Mouse (Mus musculus): Measurements from ENCODE around the gene Gngt2. TPM values are rescaled to one million over a fixed set of nuclear protein-coding genes. Genes with fewer than 3 reads are reported as not detected.

Gngt2 gene
- polyA plus RNA-seq, 1 experiment from 2014 or later, result 34.1 TPM

DNA sequence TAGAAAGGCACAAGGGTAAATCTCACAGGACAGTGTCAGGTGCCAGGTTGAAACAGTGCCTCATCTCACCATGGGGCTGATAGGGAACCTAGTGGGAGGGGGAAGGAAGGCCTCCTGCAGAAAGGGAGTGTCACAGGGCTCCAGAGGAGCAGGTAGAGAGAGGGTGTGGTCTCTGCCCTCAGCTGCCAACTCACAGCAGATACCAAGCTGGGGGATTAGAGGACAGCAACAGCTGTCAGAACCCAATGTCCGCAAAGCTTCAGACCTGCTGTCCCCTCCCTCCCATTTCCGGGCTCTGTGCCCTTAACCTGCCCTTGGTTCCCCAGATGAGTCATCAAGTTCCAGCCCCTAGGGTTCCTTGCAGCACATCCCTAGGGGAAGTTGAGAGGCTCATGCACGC, 31.5 kb upstream of the Gngt2 start:
- Histone ChIP-seq H3K4me2 (ENCODE audit: low read length) (no peak overlapping the region), H3K9me3 (ENCODE audit: control insufficient read depth, low read length) (peaks cover 6% of the 10 kb centered on the region; the same call in 1 of the 2 replicates), H3K4me1 (ENCODE audit: control insufficient read depth in 2 of 2, insufficient read depth in 2 of 2, low read length in 2 of 2) (peaks cover 6% of the 10 kb centered on the region in 2 experiments; a peak in 3 of 4 replicates), H3K9ac (ENCODE audit: low read length) (no peak overlapping the region), H3K27ac (replicated peaks in 1 of 2; ENCODE audit: control insufficient read depth in 1 of 2, insufficient read depth in 1 of 2, low read depth in 2 of 2, low read length in 2 of 2) (no peak overlapping the region; a peak in 1 of 4 replicates), H3K36me3 (ENCODE audit: control insufficient read depth, insufficient read depth, low read length) (no peaks in the 10 kb centered on the region), H3K27me3 (ENCODE audit: control insufficient read depth, insufficient read depth, low read length) (no peaks in the 10 kb centered on the region), H3K4me3 (ENCODE audit: control insufficient read depth in 1 of 2, insufficient read depth in 1 of 2, low read depth in 1 of 2, low read length in 2 of 2) (no peak overlapping the region)
- no peak for ATAC-seq (ENCODE audit: insufficient number of reproducible peaks, insufficient read depth, low FRiP score, low read depth)
- 4% methylated on average over 3 of the region's 3 CpGs for WGBS

DNA sequence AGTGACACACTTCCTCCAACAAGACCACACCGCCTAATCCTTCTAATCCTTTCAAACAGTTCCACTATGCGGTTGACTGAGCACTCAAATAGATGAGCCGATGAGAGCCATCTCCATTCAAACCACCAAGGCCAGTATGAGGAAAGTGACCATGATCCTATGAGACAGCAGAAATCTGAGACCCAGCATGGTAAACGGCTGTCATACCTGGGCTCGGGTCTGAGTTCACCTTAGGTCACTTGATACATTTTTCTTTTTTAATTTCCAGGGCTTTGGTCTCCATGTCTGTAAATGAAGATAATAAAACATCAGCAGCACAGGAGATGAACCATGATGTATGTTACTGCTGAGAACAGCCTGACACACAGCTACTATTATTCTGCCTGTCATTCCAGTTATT, 29.1 kb upstream of the Gngt2 start:
- H3K9ac ChIP-seq (ENCODE audit: low read length), result no peak overlapping the region
- peaks cover 6% of the 10 kb centered on the region in 2 experiments; a peak in 3 of 4 replicates for H3K4me1 ChIP-seq (ENCODE audit: control insufficient read depth in 2 of 2, insufficient read depth in 2 of 2, low read length in 2 of 2)
- H3K27me3 ChIP-seq (ENCODE audit: control insufficient read depth, insufficient read depth, low read length), result no peaks in the 10 kb centered on the region
- no peak overlapping the region for H3K27ac ChIP-seq (replicated peaks in 1 of 2; ENCODE audit: control insufficient read depth in 1 of 2, insufficient read depth in 1 of 2, low read depth in 2 of 2, low read length in 2 of 2)
- no peak overlapping the region for H3K4me3 ChIP-seq (ENCODE audit: control insufficient read depth in 1 of 2, insufficient read depth in 1 of 2, low read depth in 1 of 2, low read length in 2 of 2)
- 94% methylated on average over 5 of the region's 5 CpGs for WGBS
- H3K4me2 ChIP-seq (ENCODE audit: low read length), result no peak overlapping the region
- H3K36me3 ChIP-seq (ENCODE audit: control insufficient read depth, insufficient read depth, low read length), result no peaks in the 10 kb centered on the region
- ATAC-seq (ENCODE audit: insufficient number of reproducible peaks, insufficient read depth, low FRiP score, low read depth), result no peak
- H3K9me3 ChIP-seq (ENCODE audit: control insufficient read depth, low read length), result peaks cover 6% of the 10 kb centered on the region; the same call in 1 of the 2 replicates

DNA sequence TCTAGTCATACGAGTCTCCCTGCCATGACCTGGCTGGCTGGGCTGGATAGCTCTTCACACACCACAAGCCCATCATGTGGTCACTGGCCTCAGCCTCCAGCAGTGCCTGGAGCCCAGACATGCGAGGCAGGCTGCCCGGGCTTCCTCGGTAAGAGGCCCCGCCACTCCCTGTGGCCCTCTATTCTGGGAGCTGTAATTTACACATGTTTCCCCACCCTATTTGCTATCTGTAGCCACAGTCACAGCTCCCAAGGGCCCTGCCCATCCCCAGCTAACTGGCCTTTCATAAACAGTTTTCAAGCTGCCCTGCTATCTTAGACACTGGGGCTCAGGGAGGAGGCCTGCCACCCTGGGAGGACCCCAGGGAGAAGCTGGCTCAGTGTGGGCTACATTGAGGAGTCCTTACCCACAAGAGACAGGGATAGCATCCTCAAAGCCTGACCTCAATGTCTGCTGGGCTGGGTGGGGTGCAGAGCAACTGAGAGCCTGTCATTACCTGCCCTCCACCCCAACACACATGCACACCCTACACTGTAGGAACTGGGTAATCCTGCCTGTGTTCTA, 28.5 kb upstream of the Gngt2 start:
- Histone ChIP-seq H3K4me2 (ENCODE audit: low read length) (no peak overlapping the region), H3K27me3 (ENCODE audit: control insufficient read depth, insufficient read depth, low read length) (no peaks in the 10 kb centered on the region), H3K9ac (ENCODE audit: low read length) (no peak overlapping the region), H3K9me3 (ENCODE audit: control insufficient read depth, low read length) (peaks cover 6% of the 10 kb centered on the region; the same call in 1 of the 2 replicates), H3K4me3 (ENCODE audit: control insufficient read depth in 1 of 2, insufficient read depth in 1 of 2, low read depth in 1 of 2, low read length in 2 of 2) (no peak overlapping the region), H3K4me1 (ENCODE audit: control insufficient read depth in 2 of 2, insufficient read depth in 2 of 2, low read length in 2 of 2) (peaks cover 6% of the 10 kb centered on the region in 2 experiments; a peak in 3 of 4 replicates), H3K27ac (replicated peaks in 1 of 2; ENCODE audit: control insufficient read depth in 1 of 2, insufficient read depth in 1 of 2, low read depth in 2 of 2, low read length in 2 of 2) (no peak overlapping the region), H3K36me3 (ENCODE audit: control insufficient read depth, insufficient read depth, low read length) (no peaks in the 10 kb centered on the region)
- ATAC-seq (ENCODE audit: insufficient number of reproducible peaks, insufficient read depth, low FRiP score, low read depth), result no peak
- 38% methylated on average over 5 of the region's 5 CpGs for WGBS

DNA sequence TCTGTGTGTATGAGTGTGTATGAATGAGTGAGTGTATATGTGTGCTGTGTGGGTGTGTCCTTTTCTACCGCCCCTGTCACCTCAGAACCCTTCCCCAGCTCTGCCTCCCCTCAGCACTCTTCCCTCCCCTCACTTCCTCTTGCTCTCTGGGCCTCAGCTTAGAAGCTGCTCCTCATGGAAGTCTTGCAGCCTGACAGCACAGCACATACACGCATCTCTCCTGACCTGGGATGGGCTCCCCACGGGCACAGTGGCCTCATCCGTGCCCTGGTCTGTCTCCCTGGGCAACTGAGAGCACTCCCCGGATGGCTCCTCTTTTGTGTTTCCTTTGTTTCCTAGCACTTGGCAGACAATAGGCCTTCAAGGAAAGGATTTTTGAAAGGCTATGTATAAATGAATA, 27.4 kb upstream of the Gngt2 start:
- H3K27ac ChIP-seq (replicated peaks in 1 of 2; ENCODE audit: control insufficient read depth in 1 of 2, insufficient read depth in 1 of 2, low read depth in 2 of 2, low read length in 2 of 2), result no peak overlapping the region
- WGBS, result 52% methylated on average over 5 of the region's 5 CpGs
- ATAC-seq (ENCODE audit: insufficient number of reproducible peaks, insufficient read depth, low FRiP score, low read depth), result no peak
- no peak overlapping the region for H3K4me2 ChIP-seq (ENCODE audit: low read length)
- H3K9ac ChIP-seq (ENCODE audit: low read length), result no peak overlapping the region
- no peaks in the 10 kb centered on the region for H3K36me3 ChIP-seq (ENCODE audit: control insufficient read depth, insufficient read depth, low read length)
- H3K4me1 ChIP-seq (ENCODE audit: control insufficient read depth in 2 of 2, insufficient read depth in 2 of 2, low read length in 2 of 2), result peaks cover 6% of the 10 kb centered on the region in 2 experiments; a peak in 3 of 4 replicates
- H3K4me3 ChIP-seq (ENCODE audit: control insufficient read depth in 1 of 2, insufficient read depth in 1 of 2, low read depth in 1 of 2, low read length in 2 of 2), result no peak overlapping the region
- H3K27me3 ChIP-seq (ENCODE audit: control insufficient read depth, insufficient read depth, low read length), result no peaks in the 10 kb centered on the region
- H3K9me3 ChIP-seq (ENCODE audit: control insufficient read depth, low read length), result peaks cover 6% of the 10 kb centered on the region; the same call in 1 of the 2 replicates

DNA sequence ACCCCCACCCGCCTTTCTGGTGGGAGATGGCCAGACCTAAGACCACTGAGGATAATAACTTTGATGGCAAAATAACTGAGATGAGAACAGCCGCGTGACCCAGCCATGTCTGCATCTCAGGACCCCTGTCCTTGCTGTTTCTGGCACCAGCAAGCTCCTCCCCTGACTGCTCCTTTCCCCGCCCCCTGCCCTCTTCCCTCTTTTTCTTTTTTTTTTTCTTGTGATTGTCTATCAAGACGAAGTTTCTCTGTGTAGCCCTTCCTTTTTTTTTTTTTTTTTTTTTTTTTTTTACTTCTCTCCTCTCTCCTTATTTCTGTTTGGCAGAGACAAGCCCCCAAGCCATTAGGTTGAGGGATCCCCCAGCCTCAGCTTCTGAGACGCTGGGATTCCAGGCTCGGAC, 26.2 kb upstream of the Gngt2 start:
- Histone ChIP-seq H3K36me3 (ENCODE audit: control insufficient read depth, insufficient read depth, low read length) (no peaks in the 10 kb centered on the region), H3K27me3 (ENCODE audit: control insufficient read depth, insufficient read depth, low read length) (no peaks in the 10 kb centered on the region), H3K4me2 (ENCODE audit: low read length) (no peak overlapping the region), H3K27ac (replicated peaks in 1 of 2; ENCODE audit: control insufficient read depth in 1 of 2, insufficient read depth in 1 of 2, low read depth in 2 of 2, low read length in 2 of 2) (no peak overlapping the region), H3K9me3 (ENCODE audit: control insufficient read depth, low read length) (peaks cover 6% of the 10 kb centered on the region; the same call in 1 of the 2 replicates), H3K4me3 (ENCODE audit: control insufficient read depth in 1 of 2, insufficient read depth in 1 of 2, low read depth in 1 of 2, low read length in 2 of 2) (no peak overlapping the region), H3K4me1 (ENCODE audit: control insufficient read depth in 2 of 2, insufficient read depth in 2 of 2, low read length in 2 of 2) (peaks cover under 1 to 1% of the 10 kb centered on the region in 2 experiments; a peak in 3 of 4 replicates), H3K9ac (ENCODE audit: low read length) (no peak overlapping the region)
- ATAC-seq (ENCODE audit: insufficient number of reproducible peaks, insufficient read depth, low FRiP score, low read depth), result no peak
- WGBS, result 60% methylated on average over 7 of the region's 7 CpGs

DNA sequence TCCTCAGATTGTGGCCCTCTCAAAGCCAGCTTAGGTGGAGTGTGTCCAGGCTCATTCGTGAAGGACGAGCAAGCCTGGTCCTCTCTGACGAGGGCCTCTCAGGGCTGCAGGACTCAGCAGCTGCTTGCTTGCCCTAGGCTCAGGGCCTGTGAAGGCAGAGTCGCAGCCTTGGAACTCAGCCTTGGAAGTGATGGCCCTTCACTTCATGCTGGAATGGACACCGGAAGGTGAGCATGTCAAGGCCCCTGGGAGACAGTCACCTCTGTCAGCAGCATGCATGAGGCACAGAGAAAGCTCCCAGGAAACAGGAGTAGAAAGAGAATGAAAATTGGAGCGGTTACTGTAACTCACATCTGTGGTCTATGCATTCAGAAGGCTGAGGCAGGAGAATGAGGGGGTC, 25.3 kb upstream of the Gngt2 start:
- 75% methylated on average over 6 of the region's 6 CpGs for WGBS
- Histone ChIP-seq H3K27me3 (ENCODE audit: control insufficient read depth, insufficient read depth, low read length) (no peaks in the 10 kb centered on the region), H3K4me1 (ENCODE audit: control insufficient read depth in 2 of 2, insufficient read depth in 2 of 2, low read length in 2 of 2) (no peaks in the 10 kb centered on the region), H3K9ac (ENCODE audit: low read length) (no peak overlapping the region), H3K36me3 (ENCODE audit: control insufficient read depth, insufficient read depth, low read length) (no peaks in the 10 kb centered on the region), H3K4me3 (ENCODE audit: control insufficient read depth in 1 of 2, insufficient read depth in 1 of 2, low read depth in 1 of 2, low read length in 2 of 2) (no peak overlapping the region), H3K9me3 (ENCODE audit: control insufficient read depth, low read length) (peaks cover 6% of the 10 kb centered on the region; the same call in 1 of the 2 replicates), H3K4me2 (ENCODE audit: low read length) (no peak overlapping the region), H3K27ac (replicated peaks in 1 of 2; ENCODE audit: control insufficient read depth in 1 of 2, insufficient read depth in 1 of 2, low read depth in 2 of 2, low read length in 2 of 2) (no peak overlapping the region)
- no peak for ATAC-seq (ENCODE audit: insufficient number of reproducible peaks, insufficient read depth, low FRiP score, low read depth)

DNA sequence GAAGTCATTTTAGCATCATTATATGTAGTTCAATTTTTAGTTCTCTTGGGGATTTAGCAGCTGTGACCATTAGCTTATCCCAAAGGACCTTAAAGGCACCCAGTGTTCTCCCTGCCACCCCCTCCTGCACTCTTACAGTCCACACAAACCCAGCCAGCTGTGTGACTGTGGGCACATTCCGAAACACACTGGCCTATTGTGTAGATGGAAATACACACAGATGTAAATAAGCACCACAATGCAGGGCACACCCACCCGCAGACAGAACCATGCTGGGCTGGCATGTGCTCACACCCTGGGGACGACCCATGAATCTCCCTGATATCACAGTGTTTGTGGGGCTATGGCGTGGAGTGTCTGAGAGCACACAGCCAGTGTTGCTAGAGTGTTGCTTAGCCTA, 24.8 kb upstream of the Gngt2 start:
- no peak overlapping the region for H3K4me2 ChIP-seq (ENCODE audit: low read length)
- no peak for ATAC-seq (ENCODE audit: insufficient number of reproducible peaks, insufficient read depth, low FRiP score, low read depth)
- H3K9me3 ChIP-seq (ENCODE audit: control insufficient read depth, low read length), result peaks cover 6% of the 10 kb centered on the region; the same call in 1 of the 2 replicates
- no peaks in the 10 kb centered on the region for H3K4me1 ChIP-seq (ENCODE audit: control insufficient read depth in 2 of 2, insufficient read depth in 2 of 2, low read length in 2 of 2)
- WGBS, result 76% methylated on average over 4 of the region's 4 CpGs
- no peak overlapping the region for H3K9ac ChIP-seq (ENCODE audit: low read length)
- H3K27me3 ChIP-seq (ENCODE audit: control insufficient read depth, insufficient read depth, low read length), result no peaks in the 10 kb centered on the region
- H3K27ac ChIP-seq (replicated peaks in 1 of 2; ENCODE audit: control insufficient read depth in 1 of 2, insufficient read depth in 1 of 2, low read depth in 2 of 2, low read length in 2 of 2), result no peak overlapping the region
- no peak overlapping the region for H3K4me3 ChIP-seq (ENCODE audit: control insufficient read depth in 1 of 2, insufficient read depth in 1 of 2, low read depth in 1 of 2, low read length in 2 of 2)
- H3K36me3 ChIP-seq (ENCODE audit: control insufficient read depth, insufficient read depth, low read length), result no peaks in the 10 kb centered on the region

DNA sequence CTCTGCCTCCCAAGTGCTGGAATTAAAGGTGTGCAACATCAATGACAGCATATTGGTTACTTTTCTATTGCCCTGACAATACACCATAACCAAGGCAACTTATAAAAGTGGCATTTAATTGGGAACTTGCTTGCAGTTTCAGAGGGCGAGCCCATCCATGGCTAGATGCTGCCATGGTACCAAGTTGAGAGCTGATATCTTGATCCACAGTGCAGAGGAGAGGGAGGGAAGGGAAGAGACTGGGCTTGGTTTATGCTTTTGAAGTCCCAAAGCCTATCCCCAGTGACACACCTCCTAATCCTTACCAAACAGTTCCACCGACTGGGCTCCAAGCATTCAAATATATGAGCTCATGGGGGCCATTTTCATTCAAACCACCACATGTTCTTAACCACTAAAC, 22.9 kb upstream of the Gngt2 start:
- H3K9me3 ChIP-seq (ENCODE audit: control insufficient read depth, low read length), result no peaks in the 10 kb centered on the region
- H3K9ac ChIP-seq (ENCODE audit: low read length), result no peak overlapping the region
- no peaks in the 10 kb centered on the region for H3K4me1 ChIP-seq (ENCODE audit: control insufficient read depth in 2 of 2, insufficient read depth in 2 of 2, low read length in 2 of 2)
- no peak overlapping the region for H3K4me3 ChIP-seq (ENCODE audit: control insufficient read depth in 1 of 2, insufficient read depth in 1 of 2, low read depth in 1 of 2, low read length in 2 of 2)
- no peaks in the 10 kb centered on the region for H3K36me3 ChIP-seq (ENCODE audit: control insufficient read depth, insufficient read depth, low read length)
- no peak overlapping the region for H3K27ac ChIP-seq (replicated peaks in 1 of 2; ENCODE audit: control insufficient read depth in 1 of 2, insufficient read depth in 1 of 2, low read depth in 2 of 2, low read length in 2 of 2)
- ATAC-seq (ENCODE audit: insufficient number of reproducible peaks, insufficient read depth, low FRiP score, low read depth), result no peak
- H3K27me3 ChIP-seq (ENCODE audit: control insufficient read depth, insufficient read depth, low read length), result no peaks in the 10 kb centered on the region
- WGBS, result 88% methylated on average over 2 of the region's 2 CpGs
- no peak overlapping the region for H3K4me2 ChIP-seq (ENCODE audit: low read length)

Measured in heart, embryonic 14.5 days (tissue).